Mouse (Mus musculus) monocyte, adult 5-6 weeks (primary cell): ENCODE data around the gene Cdc42ep1. TPM values are rescaled to one million over a fixed set of nuclear protein-coding genes. Genes with fewer than 3 reads are reported as not detected.

Experiments
- ATAC-seq: fragments of 153-309, 156-312 bp; replicated peaks from 2 replicates; pipeline ENCODE4 v1.8.0; 2017; ENCODE audit warnings: mild to moderate bottlenecking; ENCODE audit not compliant: low TSS enrichment, insufficient number of reproducible peaks, severe bottlenecking, poor library complexity, low FRiP score
- total RNA-seq: library from RNA; stranded (forward); fragments of 200-1000, 200-491, 200-594 nt; gene quantifications from 3 replicates; pipeline ENCODE4 v1.2.3, GENCODE M21; 2017

Cdc42ep1 gene
- 0.29 to 1.2 TPM (median 0.75 TPM) in 3 replicates for total RNA-seq

DNA sequence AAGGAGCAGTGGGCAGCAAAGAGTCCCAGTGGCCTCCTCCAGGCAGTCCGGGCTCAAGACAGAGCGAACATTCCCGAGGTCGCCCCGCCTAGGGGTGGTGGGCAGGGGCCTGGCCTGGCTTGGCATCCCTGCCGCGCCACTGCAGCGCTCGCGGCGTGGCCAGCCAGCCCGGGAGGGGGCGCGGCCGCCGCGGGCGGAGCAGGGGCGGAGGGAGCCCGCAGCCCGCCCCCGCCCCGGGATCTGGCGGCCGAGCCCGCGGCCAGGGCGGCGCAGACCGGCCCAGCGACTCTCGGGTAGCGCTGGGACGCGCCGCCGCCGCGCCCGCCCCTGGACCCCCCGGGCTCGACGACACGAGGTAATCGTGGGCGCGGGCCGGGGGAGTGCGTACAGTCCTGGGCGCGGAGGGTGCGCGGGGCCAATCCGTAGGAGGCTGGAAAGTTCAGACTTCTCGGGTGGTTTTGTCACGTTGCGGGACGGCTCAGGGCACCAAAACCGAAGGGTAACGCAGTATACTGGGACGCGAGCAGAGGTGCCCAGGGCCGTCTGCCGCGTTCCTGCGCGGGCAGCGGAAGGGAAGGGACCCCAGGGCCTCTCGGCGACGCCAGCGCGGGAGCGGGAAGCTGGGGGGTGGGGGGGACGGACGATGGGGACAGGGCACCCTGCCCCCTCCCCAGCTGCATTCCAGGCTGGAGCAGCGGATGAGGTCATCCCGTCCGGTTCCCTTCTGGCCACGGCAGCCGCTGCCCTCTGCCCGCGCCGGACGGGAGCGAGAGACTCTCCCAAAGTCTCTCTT is at the start of gene Cdc42ep1:
Gene Cdc42ep1, plus strand, starts transcription at position 254 of the 793 bp plus-strand sequence.
- no peak for ATAC-seq

DNA sequence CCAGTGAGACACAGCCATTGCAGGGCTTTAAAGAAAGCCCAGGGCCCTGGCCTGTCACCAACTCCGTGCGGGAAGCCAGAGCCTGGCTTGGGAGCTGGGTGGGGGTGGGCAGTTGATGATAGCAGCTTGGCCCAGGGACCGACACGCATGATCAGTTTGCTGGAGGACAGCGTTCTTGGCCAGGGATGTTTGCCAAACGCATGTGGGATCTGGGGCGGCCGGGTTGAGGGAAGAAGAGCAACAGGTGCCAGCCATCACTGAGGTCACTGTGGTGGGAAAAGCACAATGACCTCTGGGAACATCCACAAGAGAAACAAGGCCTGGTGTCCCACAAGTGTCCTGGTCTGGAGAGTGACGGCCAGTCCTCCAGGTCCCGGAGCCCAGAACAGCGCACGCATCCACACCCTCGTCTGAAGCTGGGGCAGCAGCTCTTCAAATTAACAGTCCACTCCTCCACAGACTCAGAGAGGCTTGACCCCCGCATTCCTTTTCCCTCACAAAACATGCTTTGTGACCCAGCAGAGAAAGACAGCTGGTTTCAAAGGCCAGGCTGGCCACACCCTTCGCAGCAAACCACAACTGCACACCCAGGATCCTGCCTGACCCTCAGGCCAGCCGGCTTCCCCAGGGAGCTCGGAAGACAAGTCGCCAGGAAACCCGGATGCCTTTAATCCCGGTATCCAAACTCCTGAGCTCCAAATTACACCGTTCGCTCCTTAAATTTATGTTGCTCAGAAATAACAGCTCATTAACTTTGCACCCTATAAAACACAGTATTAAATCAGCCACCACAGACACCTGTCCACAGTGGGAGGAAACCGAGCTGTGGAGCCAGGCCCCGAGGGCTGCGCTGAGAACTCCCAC is 46.0 kb upstream of the Cdc42ep1 start:
- no peak for ATAC-seq

DNA sequence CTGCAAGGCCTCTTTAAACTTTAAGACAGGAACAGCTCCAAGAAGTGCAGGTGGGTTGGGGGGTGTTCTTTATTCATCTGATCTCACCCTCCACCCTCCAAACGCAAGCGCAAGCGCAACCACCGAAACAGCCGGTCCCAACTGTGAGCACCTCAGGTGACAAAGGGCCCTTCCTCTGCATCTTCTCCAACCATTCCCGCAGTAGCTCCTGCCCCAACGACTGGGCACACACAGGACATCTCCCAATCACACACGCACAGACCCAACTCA is 45.4 kb upstream of the Cdc42ep1 start:
- ATAC-seq, result no peak

DNA sequence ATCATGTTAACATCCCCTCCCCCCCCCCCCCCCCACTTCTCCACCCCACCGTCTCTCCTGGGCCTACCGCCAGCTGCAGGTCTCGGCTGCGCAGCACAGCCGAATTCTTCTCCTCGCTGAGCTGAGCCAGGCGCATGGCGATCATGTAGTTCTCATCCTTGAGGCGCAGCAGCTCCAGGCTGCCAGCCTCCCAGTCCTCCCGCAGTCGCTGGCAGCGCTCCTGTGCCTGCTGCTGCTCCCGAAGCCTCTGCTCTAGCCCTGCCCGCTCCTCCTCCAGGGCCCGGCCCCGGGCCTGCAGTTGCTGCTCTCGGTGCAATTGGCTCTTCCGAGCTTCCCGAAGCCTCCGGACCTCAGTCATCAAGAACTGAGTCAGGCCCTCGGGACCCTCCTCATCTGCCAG is 43.4 kb upstream of the Cdc42ep1 start:
- ATAC-seq, result no peak

DNA sequence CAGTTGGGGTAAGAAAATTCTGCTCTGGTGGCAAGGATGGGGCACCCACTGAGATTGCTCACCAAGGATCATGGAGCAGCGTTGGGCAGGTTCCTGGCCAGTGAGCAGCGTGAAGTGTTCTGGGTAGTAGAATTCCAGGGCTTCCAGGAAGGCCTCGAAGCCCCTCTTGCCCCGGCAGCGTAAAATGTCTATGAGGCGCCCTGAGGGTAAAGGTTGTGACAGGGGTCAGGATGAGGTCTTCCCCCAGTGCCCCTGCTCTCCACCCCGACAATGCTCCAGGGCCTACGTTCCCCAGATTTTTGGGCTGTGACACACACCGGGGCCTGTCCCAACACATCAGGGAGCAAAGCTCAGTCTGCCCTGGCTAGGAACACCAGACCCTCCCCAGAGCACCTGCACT is 40.9 kb upstream of the Cdc42ep1 start:
- no peak for ATAC-seq

DNA sequence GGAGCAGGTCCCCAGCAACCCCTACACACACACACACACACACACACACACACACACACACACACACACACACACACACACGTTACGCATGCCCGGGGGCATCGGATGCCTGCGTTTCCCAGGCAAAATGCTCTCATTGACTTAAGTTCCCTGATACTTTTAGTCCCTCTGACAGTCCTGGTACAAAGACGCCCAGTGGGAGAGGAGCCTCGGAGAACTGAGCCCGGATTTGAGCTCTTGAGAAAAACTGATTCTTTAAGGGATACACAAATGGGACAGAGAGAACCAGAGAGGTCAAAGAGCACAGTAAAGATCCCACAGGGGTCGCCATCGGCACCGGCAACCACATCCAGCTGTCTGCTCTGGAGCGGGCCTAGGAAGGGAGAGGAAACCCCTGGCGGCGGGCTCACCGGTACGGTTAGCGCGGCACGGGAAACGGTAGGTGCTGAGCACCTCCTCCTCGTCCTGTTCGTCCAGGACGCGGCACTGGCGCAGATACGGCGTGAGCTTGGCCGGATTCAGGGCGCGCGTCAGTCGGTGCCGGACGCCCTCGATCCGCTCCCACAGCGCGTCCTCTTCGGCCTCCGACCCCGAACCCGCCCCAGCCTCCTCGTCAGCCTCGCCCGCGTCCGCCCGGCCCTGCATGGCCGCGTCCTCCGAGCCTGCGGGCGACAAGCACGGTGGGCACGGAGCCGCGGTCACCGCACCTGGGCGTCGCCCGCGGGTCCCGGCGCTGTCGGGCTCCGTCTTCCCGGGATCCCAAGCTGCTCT is 40.3 kb upstream of the Cdc42ep1 start:
- ATAC-seq, result no peak

DNA sequence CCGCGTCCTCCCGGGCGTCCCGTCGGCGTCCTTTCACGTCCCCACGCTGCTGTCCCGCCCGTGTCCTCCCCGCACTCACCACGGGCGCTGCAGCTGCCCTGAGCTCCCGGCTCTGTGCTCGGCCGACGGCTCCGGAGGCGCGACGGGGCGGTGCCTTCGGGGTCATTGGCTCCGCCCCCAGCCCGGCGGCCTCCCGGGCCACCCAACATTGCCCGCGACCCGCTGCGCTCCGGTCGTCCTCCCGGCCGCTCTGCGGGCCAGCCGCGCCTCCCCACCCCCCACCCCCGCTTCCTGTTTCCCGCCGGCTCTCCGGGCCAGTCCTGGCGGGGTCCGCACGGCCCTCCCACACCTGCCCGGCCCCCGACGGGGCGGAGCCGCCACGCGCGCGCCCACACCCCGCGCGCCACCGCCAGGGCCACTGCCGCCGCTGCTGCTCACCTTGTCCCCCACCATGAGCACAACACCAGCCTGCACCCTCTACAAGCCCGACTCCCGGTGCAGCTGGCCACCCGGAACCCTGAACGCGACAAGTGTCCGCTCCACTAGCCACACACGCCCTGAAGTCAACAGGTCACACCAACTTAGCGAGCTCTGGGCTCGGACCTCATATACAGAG is 39.5 kb upstream of the Cdc42ep1 start, which contains the start of gene Card10:
Gene Card10, minus strand, starts transcription at position 267 of the 616 bp plus-strand sequence.
- 0 out of 2 replicates have a peak, but pooled peaks have one; percentile 45 for ATAC-seq

DNA sequence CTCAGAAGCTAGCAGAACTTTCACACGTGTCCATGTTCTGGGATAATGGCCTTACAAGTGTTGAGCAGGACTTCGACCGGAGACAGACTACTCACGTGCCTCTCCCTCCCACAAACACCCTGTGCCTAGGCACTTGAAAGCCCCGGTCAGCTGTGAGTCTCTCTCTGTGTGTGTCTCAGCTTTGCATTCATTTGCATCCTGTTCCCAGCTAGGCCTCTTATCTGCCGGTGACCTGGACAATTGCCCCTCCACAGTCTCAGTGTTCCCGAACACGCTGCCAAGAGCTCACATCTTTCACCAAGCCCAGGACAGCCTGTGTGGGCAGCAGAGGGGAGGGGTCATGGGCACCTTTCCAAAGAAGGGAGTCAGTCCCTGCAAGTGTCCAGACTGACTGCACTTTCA is 38.9 kb upstream of the Cdc42ep1 start:
- ATAC-seq, result no peak

DNA sequence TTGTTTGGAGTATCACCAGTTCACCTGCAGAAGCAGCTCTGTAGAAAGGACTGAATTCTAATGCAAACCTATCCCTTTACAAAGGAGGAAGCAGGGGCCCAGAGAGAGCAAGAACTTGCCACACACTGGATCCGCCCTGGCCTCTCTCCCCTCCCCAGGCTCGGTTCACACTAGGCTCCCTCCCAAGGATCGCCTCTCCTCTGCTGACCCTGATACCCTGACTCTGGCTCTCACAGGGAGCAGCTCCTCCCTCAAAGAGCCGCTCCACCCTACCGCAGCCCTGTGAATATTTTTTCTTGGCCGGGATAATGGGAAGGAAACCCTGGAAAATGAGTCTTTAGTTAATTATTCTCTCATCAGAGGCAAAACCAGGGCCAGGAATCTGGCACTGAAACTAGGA is 38.1 kb upstream of the Cdc42ep1 start:
- 0 out of 2 replicates have a peak, but pooled peaks have one; percentile 58 for ATAC-seq

DNA sequence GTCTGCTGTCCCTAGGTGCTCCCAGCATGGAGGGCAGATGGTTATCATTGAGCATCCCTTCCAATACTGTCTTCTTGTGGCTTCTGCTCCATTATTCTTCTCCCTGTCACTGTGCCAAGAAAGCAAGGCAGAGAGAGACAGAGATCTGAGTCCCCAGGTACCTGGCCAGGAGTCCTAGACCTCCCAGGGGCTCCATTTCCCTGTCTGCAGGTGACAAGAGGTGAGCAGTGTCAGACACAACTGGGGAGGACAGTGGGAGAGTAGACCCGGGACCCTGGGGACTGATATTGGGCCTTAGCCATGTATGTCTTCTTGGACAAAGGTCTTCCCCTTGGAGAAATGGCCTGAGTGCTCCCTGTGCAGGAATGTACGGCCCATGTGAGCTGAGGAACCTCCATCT is 37.1 kb upstream of the Cdc42ep1 start:
- ATAC-seq, result no peak

DNA sequence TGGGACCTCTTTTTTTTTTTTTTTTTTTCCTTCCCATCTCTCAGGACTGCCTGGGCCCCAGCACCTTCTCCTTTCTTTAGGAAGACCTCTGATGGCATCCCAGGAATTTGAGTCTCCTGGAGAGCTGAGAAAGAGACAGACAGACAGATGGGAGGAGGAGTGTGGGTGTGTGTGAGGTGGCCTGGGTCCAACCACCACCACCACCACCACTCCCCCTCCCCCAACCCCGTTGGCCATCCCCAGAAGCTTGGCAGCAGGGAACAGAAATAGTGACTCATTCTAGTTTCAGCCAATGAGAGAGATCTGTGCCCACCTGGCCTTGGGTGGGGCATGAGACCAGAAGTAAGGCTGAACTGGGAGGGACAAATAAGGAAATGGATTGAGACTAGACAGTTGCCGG is 35.8 kb upstream of the Cdc42ep1 start:
- no peak for ATAC-seq

DNA sequence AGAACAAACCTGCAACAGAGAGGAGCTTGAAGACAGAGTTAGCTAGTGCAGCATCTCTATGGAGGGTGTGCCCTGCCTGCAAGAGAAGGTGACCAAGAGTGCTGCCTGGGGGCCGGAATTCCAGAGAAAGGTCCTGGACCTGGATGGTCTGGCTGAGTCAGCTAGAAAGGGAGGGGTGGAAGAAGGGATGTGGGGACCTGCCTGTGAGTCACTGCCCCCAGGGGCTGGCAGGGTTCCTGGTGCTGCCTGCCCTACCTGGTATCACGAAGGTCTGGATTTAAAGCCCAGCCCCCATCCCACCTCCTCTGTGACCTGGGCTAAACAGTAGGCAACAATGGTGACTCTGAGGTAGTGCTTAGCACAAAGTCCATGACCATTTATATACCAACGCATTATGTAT is 35.3 kb upstream of the Cdc42ep1 start:
- no peak for ATAC-seq

DNA sequence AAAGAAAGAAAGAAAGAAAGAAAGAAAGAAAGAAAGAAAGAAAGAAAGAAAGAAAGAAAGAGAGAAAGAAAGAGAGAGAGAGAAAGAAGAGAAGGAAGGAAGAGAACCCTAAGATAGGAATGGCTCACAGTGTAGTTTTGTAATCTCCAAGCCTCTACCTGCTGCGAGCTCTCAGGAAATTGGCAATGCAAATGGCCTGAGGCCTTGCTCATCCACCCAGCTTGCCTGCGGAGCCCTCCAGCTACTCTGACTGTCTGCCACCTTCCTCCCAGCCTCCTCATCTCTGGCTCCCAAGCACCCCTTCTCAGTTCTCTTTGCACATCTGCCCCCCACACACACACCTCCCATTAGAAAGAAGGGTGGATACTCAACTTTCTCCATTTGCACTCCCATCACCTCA is 33.4 kb upstream of the Cdc42ep1 start:
- no peak for ATAC-seq

DNA sequence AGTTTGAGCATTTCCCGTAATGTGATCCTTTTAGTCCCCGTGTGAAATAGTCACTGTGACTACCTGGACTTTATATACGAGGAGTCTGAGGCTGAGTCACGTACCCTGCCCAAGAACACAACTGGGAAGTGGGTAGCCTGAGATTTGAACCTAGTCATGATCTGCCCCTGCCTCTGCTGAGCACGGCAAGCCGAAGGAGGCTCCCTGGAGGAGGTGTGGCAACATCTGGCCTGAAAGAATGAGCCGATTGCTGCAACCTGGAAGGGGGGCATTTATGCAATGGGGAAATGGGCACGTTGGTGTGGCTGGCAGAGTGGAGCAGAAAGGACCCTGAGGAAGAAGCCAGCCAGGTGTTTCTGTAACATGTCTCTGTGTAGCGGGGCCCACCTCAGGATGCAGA is 32.7 kb upstream of the Cdc42ep1 start:
- ATAC-seq, result peak; percentile 33; the same call in 1 of the 2 replicates

DNA sequence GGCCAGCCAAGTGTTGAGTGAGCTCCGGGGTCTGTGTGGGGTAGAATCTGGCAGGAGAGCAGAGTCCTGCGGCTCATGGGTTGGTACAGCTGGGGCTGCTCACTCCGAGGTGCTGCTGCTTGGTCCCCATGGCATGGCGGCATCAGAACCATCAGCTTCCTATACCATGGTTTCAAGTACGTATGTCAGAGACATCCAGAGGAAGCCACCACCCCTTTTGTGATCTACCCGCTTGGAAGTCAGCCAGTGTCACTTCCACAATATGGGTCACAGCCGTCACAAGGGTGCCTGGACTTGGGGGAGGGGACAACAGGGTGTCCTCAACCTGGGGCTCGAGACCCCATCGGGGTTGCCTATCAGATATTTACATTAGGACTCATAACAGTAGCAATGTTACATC is 32.3 kb upstream of the Cdc42ep1 start:
- ATAC-seq, result peak; percentile 90

DNA sequence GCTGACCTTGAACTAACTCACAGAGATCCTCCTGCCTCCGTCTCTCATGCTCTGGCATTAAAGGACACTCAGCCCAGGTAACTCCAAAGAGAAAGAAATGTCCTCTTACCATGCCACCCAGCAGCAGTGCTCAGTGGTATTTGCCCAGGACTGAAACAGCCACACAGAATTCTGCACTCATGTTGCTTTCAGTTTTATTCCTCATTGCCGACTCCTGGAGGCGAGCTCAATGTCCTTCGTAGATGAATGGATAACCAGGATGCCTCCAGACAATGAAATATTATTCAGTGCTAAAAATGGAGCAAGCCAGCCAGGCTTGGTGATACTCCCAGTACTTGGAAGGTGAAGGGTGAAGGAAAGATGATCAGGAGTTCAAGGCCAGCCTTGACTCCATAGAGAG is 28.8 kb upstream of the Cdc42ep1 start:
- no peak for ATAC-seq

DNA sequence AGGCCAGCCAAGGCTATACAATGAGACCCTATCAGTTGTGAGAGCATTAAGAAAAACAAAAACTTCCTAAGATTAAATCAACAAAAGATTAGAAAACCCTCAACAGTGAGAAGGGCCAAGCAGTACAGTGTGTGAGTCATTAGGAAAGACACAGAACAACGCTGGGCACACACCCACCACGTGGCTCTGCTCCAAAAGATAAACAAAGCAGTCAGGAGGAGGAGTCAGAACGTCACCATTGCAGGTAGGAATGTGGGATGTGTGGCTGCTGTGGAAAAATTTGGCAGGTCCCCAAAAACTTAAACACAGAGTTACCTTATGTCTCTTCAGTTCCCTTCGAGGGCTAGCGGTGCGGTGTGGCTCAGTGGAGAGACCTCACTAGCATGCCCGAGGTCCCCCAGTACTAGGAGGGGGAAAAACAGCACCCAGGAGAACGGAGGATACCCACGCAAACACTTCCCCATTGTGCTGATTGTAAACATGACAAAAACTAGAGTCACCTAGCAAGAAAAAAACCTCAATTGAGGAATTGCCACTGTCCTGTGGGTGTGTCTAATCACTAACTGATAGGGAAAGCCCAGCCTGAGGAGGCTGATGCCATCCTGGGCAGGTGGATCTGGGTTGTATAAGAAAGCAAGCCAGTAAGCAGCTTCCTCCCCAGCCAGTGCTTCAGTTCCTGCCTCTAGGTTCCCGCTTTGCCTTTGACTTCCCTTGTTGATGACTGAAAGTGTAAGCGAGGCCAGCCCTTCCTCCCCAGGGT is 26.9 kb upstream of the Cdc42ep1 start:
- ATAC-seq, result peak; percentile 90

DNA sequence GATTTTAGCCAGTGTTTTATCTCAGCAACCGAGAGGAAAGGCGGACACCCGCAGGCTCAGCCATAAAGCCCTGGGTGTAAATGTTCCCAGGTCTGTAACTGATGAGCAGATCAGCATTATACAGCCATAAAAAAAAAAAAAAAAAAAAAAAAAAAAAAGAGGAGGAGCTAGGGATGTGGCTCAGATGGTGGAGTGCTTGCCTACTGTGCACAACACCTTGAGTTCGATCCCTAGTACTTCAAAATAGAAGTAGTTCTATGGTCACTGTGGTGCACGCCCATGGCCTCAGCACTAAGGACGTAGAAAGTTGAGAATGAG is 26.4 kb upstream of the Cdc42ep1 start:
- ATAC-seq, result no peak; the same call in 1 of the 2 replicates
